Mouse (Mus musculus) liver, postnatal 0 days (tissue): ENCODE measurements at regions not wholly inside any gene's neighbourhood (a gene's known extent, or its start where the extent isn't known, plus 50 kb on each side); places are given as distances from the start of the nearest gene placed in this dataset.

Experiments used
- CTCF ChIP-seq: sonication (generic); IDR thresholded peaks from 2 replicates; pipeline ENCODE4 v1.5.1; 2016; ENCODE audit warnings: antibody characterized with exemption, low read depth
- EP300 ChIP-seq: IDR thresholded peaks from 2 replicates; pipeline ENCODE4 v1.6.1; 2016; ENCODE audit warnings: antibody characterized with exemption, low read depth, mild to moderate bottlenecking

GRCm38 (mm10) chr14:80516626-80517025, 532.7 kb downstream of the Olfm4 start:
- TF ChIP-seq CTCF (no peak), EP300 (no peak)
